Mouse (Mus musculus) myocyte (in vitro differentiated cells): ENCODE measurements around the gene Tep1.

Experiments
- E2F4 ChIP-seq: IDR thresholded peaks from one replicate; pipeline ENCODE4 v1.6.1; 2011; ENCODE audit warnings: mild to moderate bottlenecking, control low read depth, moderate library complexity; ENCODE audit not compliant: insufficient read depth
- MYOG ChIP-seq, 3 experiments: IDR thresholded peaks; one replicate each; pipeline ENCODE4 v1.6.1; 2011; ENCODE audit warnings: control low read depth in 2 of 3, low read depth in 2 of 3, mild to moderate bottlenecking in 2 of 3; ENCODE audit not compliant: insufficient read length in 2 of 3, control insufficient read depth in 1 of 3, insufficient read depth in 1 of 3
- POLR2A ChIP-seq: IDR thresholded peaks from one replicate; pipeline ENCODE4 v1.6.1; 2011; ENCODE audit warnings: low read depth, mild to moderate bottlenecking, control low read depth, moderate library complexity; ENCODE audit not compliant: insufficient read length
- POLR2AphosphoS2 ChIP-seq: IDR thresholded peaks from one replicate; pipeline ENCODE4 v1.6.1; 2011; ENCODE audit warnings: low read depth, control low read depth; ENCODE audit not compliant: insufficient read length
- SRF ChIP-seq: IDR thresholded peaks from one replicate; pipeline ENCODE4 v1.6.1; 2011; ENCODE audit warnings: low read depth; ENCODE audit not compliant: control insufficient read depth, insufficient read length
- TCF12 ChIP-seq: IDR thresholded peaks from one replicate; pipeline ENCODE4 v1.6.1; 2011; ENCODE audit warnings: mild to moderate bottlenecking, control low read depth; ENCODE audit not compliant: poor library complexity, insufficient read depth, severe bottlenecking
- USF1 ChIP-seq: IDR thresholded peaks from one replicate; pipeline ENCODE4 v1.6.1; 2011; ENCODE audit warnings: low read depth, mild to moderate bottlenecking, control low read depth, moderate library complexity

- TF ChIP-seq USF1 (no peak), POLR2A (no peak), MYOG (IDR thresholded peaks at IDR 0.05; ENCODE audit: control insufficient read depth in 1 of 3, insufficient read depth in 1 of 3, insufficient read length in 2 of 3, low read depth in 2 of 3) (no peak), POLR2AphosphoS2 (no peak), TCF12 (no peak), E2F4 (no peak), SRF (no peak)
Observed at GRCm38 (mm10) chr14:50876236-50876950, 6.0 kb upstream of the Tep1 start.
